Mouse (Mus musculus): ENCODE data around the gene Cldn7. TPM values are rescaled to one million over a fixed set of nuclear protein-coding genes. Genes with fewer than 3 reads are reported as not detected.
"Not testable (repeated sequence)": the region's sequence is repeated elsewhere in the genome, so short reads cannot be mapped to it uniquely, and the experiment has no call there.

Cldn7 gene
- 22.3 and 23.7 TPM in 2 replicates for polyA plus RNA-seq (2014; fragmentation: Nextera tagmentation; extraction: Ambion mirVana)

- DNase-seq (ENCODE audit: low spot score): no peak
- Histone ChIP-seq H3K36me3 (ENCODE audit: control insufficient read depth, insufficient read depth, low read length) (peaks cover 21% of the 10 kb centered on the region), H3K4me1 (ENCODE audit: control insufficient read depth, insufficient read depth, low read length) (peaks cover 6% of the 10 kb centered on the region; the same call in 1 of the 2 replicates), H3K9me3 (ENCODE audit: control insufficient read depth, low read length) (no peaks in the 10 kb centered on the region), H3K4me3 (ENCODE audit: low read depth, low read length) (peak within 1 kb of the TSS; percentile 45), H3K4me2 (ENCODE audit: low read depth, low read length) (peak within 1 kb of the TSS; percentile 67), H3K9ac (ENCODE audit: low read depth, low read length) (peak within 1 kb of the TSS; percentile 62; the same call in 1 of the 2 replicates), H3K27ac (replicated peaks; ENCODE audit: low read depth, low read length) (peak within 1 kb of the TSS; percentile 28; the same call in 1 of the 2 replicates), H3K27me3 (replicated peaks; ENCODE audit: control insufficient read depth, insufficient read depth, low read length) (peaks cover 61% of the 10 kb centered on the region)
- WGBS: 6% methylated on average over 22 of the region's 24 CpGs
- no peak; the same call in 1 of the 2 replicates for ATAC-seq (ENCODE audit: low read depth)
Observed at GRCm38 (mm10) chr11:69964650-69965270, at the start of gene Cldn7. Gene Cldn7, plus strand, starts transcription at chr11:69964779.

DNA sequence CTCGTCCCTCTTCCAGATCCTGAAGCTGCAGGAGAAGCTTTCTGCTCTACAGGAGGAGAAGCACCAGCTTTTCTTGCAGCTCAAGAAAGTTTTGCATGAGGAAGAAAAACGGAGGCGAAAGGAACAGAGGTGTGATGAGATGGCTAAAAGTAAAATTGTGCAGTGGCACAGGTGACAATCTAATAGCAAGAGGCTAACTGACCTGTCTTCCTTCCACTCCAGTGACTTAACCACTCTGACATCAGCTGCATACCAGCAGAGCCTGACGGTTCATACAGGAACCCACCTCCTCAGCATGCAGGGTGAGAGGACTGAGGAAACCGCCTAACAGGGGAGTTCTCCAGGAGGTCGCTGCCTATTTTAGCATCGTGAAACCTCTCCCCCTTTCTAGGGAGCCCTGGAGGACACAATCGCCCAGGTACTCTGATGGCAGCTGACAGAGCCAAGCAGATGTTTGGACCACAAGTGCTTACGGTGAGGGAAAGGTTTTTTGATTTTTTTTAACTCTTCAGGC lies 49.6 kb upstream of the Cldn7 start:
- H3K4me1 ChIP-seq (ENCODE audit: control insufficient read depth, insufficient read depth, low read length): peaks cover 8% of the 10 kb centered on the region; the same call in 1 of the 2 replicates
- DNase-seq (ENCODE audit: low spot score): no peak
- H3K4me3 ChIP-seq (ENCODE audit: low read depth, low read length): peak overlapping the region; percentile 68
- WGBS: 33% methylated on average over 9 of the region's 9 CpGs
- no peak for ATAC-seq (ENCODE audit: low read depth)
- peaks cover 82% of the 10 kb centered on the region for H3K36me3 ChIP-seq (ENCODE audit: control insufficient read depth, insufficient read depth, low read length)
- H3K27ac ChIP-seq (replicated peaks; ENCODE audit: low read depth, low read length): no peak overlapping the region
- peak overlapping the region; percentile 74 for H3K4me2 ChIP-seq (ENCODE audit: low read depth, low read length)
- H3K9ac ChIP-seq (ENCODE audit: low read depth, low read length): peak overlapping the region; percentile 82; the same call in 1 of the 2 replicates
- H3K27me3 ChIP-seq (replicated peaks; ENCODE audit: control insufficient read depth, insufficient read depth, low read length): no peaks in the 10 kb centered on the region
- H3K9me3 ChIP-seq (ENCODE audit: control insufficient read depth, low read length): no peaks in the 10 kb centered on the region

GRCm38 (mm10) chr11:69915667-69916627 lies 48.6 kb upstream of the Cldn7 start:
- Histone ChIP-seq H3K27ac (replicated peaks; ENCODE audit: low read depth, low read length) (no peak overlapping the region), H3K27me3 (replicated peaks; ENCODE audit: control insufficient read depth, insufficient read depth, low read length) (no peaks in the 10 kb centered on the region), H3K4me2 (ENCODE audit: low read depth, low read length) (0 out of 2 replicates have a peak overlapping the region, but pooled peaks have one; percentile 74), H3K4me1 (ENCODE audit: control insufficient read depth, insufficient read depth, low read length) (peaks cover 8% of the 10 kb centered on the region; the same call in 1 of the 2 replicates), H3K9ac (ENCODE audit: low read depth, low read length) (0 out of 2 replicates have a peak overlapping the region, but pooled peaks have one; percentile 30), H3K9me3 (ENCODE audit: control insufficient read depth, low read length) (no peaks in the 10 kb centered on the region), H3K4me3 (ENCODE audit: low read depth, low read length) (no peak overlapping the region), H3K36me3 (ENCODE audit: control insufficient read depth, insufficient read depth, low read length) (peaks cover 73% of the 10 kb centered on the region)
- ATAC-seq (ENCODE audit: low read depth) (no peak), DNase-seq (ENCODE audit: low spot score) (no peak)
- 67% methylated on average over 5 of the region's 5 CpGs for WGBS

DNA sequence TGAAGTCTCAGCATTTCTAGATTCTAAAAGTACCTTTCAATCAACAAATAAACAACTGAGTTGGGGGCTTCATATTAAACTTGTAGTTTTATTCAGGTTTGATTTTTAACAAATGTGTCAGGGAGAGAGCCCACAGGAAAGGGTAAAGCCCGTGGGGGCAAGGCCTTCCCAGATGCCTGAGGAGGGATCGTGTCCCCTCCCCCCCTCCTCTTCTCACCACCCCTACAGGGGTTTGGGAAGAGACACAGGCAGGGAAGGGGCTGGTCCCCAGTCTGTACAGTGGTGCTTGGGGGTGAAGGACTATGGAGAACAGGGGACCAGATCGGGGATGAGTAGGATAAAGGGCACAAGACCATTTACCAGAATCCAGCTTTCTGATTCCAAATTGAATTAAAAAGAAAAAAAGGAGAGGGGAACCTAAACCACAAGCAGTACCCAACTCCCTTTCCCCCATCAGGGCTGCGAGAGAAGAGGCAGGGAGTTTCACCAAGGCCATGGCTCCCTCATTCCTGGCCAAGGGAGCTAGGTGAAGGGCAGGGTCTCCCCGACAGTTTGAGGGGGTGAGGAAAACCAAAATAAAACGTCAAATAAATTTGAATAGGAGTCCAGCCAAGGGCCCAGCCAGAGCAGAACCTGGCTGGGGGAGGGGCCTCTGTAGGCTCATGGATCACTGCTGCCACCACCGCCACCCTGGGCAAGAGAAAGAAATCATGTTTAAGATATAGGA lies 47.8 kb upstream of the Cldn7 start:
- not testable (repeated sequence) for H3K4me2 ChIP-seq (ENCODE audit: low read depth, low read length); H3K27ac ChIP-seq (replicated peaks; ENCODE audit: low read depth, low read length); H3K4me3 ChIP-seq (ENCODE audit: low read depth, low read length); H3K4me1 ChIP-seq (ENCODE audit: control insufficient read depth, insufficient read depth, low read length); ATAC-seq (ENCODE audit: low read depth); H3K27me3 ChIP-seq (replicated peaks; ENCODE audit: control insufficient read depth, insufficient read depth, low read length); DNase-seq (ENCODE audit: low spot score); H3K9me3 ChIP-seq (ENCODE audit: control insufficient read depth, low read length); H3K9ac ChIP-seq (ENCODE audit: low read depth, low read length)
- peaks cover 64% of the 10 kb centered on the region for H3K36me3 ChIP-seq (ENCODE audit: control insufficient read depth, insufficient read depth, low read length)
- WGBS: 55% methylated on average over 7 of the region's 7 CpGs

- Histone ChIP-seq H3K4me2 (ENCODE audit: low read depth, low read length) (no peak overlapping the region), H3K9me3 (ENCODE audit: control insufficient read depth, low read length) (no peaks in the 10 kb centered on the region), H3K36me3 (ENCODE audit: control insufficient read depth, insufficient read depth, low read length) (peaks cover 57% of the 10 kb centered on the region), H3K27ac (replicated peaks; ENCODE audit: low read depth, low read length) (no peak overlapping the region), H3K27me3 (replicated peaks; ENCODE audit: control insufficient read depth, insufficient read depth, low read length) (no peaks in the 10 kb centered on the region), H3K4me1 (ENCODE audit: control insufficient read depth, insufficient read depth, low read length) (peaks cover 10% of the 10 kb centered on the region), H3K9ac (ENCODE audit: low read depth, low read length) (no peak overlapping the region), H3K4me3 (ENCODE audit: low read depth, low read length) (no peak overlapping the region)
- ATAC-seq (ENCODE audit: low read depth): no peak
- WGBS: 84% methylated on average over 8 of the region's 8 CpGs
- DNase-seq (ENCODE audit: low spot score): no peak
Observed at GRCm38 (mm10) chr11:69917379-69917948, 47.1 kb upstream of the Cldn7 start.

GRCm38 (mm10) chr11:69918118-69918517 lies 46.5 kb upstream of the Cldn7 start:
- no peaks in the 10 kb centered on the region for H3K27me3 ChIP-seq (replicated peaks; ENCODE audit: control insufficient read depth, insufficient read depth, low read length)
- no peak overlapping the region for H3K4me2 ChIP-seq (ENCODE audit: low read depth, low read length)
- H3K36me3 ChIP-seq (ENCODE audit: control insufficient read depth, insufficient read depth, low read length): peaks cover 51% of the 10 kb centered on the region
- H3K4me1 ChIP-seq (ENCODE audit: control insufficient read depth, insufficient read depth, low read length): peaks cover 13% of the 10 kb centered on the region
- H3K9me3 ChIP-seq (ENCODE audit: control insufficient read depth, low read length): no peaks in the 10 kb centered on the region
- H3K27ac ChIP-seq (replicated peaks; ENCODE audit: low read depth, low read length): no peak overlapping the region
- H3K4me3 ChIP-seq (ENCODE audit: low read depth, low read length): no peak overlapping the region
- 83% methylated on average over 5 of the region's 5 CpGs for WGBS
- H3K9ac ChIP-seq (ENCODE audit: low read depth, low read length): no peak overlapping the region
- ATAC-seq (ENCODE audit: low read depth) (no peak), DNase-seq (ENCODE audit: low spot score) (no peak)

GRCm38 (mm10) chr11:69919053-69919452 lies 45.5 kb upstream of the Cldn7 start:
- Histone ChIP-seq H3K4me1 (ENCODE audit: control insufficient read depth, insufficient read depth, low read length) (peaks cover 13% of the 10 kb centered on the region), H3K27ac (replicated peaks; ENCODE audit: low read depth, low read length) (peak overlapping the region; percentile 96), H3K27me3 (replicated peaks; ENCODE audit: control insufficient read depth, insufficient read depth, low read length) (no peaks in the 10 kb centered on the region), H3K9me3 (ENCODE audit: control insufficient read depth, low read length) (no peaks in the 10 kb centered on the region), H3K4me2 (ENCODE audit: low read depth, low read length) (peak overlapping the region; percentile 75), H3K36me3 (ENCODE audit: control insufficient read depth, insufficient read depth, low read length) (peaks cover 47% of the 10 kb centered on the region), H3K4me3 (ENCODE audit: low read depth, low read length) (peak overlapping the region; percentile 94), H3K9ac (ENCODE audit: low read depth, low read length) (peak overlapping the region; percentile 99)
- ATAC-seq (ENCODE audit: low read depth) (no peak), DNase-seq (ENCODE audit: low spot score) (no peak)
- WGBS: 76% methylated on average over 9 of the region's 9 CpGs
